Mouse (Mus musculus): Measurements from ENCODE around the gene Hsd17b7.
A peak's percentile ranks its signal among the peaks of the same experiment; 100 is the strongest.
"Not testable (repeated sequence)": the region's sequence is repeated elsewhere in the genome, so short reads cannot be mapped to it uniquely, and the experiment has no call there.

The Hsd17b7 gene

DNA sequence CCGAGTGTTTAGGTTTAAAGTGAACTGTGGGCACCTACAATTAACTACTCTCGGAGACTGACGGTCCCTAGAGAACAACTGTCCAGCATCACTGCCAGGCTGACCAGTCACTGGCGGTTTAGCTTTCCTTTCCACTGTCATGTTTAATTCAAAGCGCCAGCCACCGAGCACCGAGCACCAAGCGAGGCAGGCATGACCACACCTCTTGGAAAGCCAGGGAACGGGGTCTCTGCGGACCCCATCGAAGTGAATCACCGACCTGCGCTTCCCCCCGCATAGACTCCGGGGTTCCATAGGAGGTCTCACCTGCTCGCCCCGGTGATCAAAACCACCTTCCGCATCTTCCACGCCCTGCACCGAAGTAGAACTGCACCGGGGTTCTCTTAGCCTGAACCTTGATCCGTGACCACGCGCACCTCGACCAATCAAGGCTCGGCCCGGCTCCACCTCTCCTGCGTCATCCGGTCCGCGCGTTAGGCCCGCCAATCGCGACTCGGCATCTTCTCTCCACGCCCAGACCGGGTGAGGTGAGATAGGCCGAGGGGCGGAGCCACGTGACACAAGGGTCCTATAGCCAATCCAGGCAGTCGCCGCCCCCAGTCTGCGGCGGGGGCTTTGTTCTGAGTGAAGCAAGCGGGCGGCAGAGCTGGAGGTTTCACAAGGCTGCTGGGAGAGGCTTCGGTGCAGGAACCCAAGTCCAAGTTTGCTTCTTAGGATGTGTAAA, at the start of gene Hsd17b7:
Gene Hsd17b7 (minus strand): TSS at position 450 of the 724 bp plus-strand sequence.
- DNase-seq (ENCODE audit: low read depth): peak; percentile 100

DNA sequence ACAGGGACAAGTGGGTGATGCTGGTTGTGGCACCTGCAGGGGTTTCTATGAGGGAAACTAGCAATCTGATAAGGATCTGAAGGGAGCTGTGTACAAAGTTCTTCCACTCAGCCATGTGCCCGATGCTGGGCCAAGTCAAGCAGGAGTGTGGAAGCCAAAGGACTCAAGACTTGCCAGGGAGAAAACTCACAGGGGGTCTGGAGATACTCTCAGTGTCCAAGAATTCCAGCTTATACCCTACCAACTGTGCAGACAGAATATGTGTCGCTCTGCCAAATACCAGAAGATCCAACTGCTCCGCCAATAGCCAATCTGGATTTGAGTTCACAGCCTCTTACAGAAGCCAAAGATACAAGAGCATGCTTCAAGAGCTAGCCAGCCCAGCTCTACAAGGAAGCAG, 45.7 kb upstream of the Hsd17b7 start:
- no peak for DNase-seq (ENCODE audit: low read depth)

DNA sequence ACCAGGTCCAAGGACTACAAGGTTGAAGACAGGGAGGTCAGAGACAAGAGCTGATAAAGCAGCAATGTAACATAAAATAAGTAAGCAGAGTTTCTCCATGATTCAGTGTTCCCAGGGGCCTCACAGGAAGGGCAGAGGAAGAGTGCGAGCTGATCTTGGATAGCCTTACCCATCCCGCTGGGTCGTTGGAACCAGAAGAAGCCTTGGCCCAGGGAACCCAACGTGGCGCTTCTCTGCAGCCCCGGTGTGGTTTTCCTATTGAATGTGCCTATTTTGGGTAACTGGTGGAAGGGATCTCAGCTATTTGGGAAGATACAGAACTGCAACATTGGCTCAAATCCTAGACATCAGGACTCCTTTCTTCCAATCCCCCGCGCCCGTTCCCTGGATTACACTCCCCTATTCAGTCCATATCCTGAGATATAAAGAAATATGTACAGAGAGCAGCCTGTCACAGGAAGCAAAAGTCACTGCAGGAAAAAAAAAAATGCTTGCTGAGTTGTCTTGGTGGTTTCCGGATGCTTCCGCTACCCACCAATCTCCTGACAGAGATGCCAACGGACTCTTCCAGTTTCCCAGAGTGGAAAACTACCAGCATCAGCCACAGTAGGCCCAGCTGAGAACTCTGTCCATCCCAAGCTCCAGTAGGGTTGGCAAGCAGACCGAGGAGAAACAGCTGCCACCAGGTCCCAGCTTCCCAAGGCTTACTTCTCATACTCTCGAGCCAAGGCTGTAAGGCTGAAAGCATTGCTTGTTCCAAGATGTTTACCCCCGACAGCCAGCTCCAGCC, 41.9 kb upstream of the Hsd17b7 start:
- DNase-seq (ENCODE audit: low read depth): no peak

DNA sequence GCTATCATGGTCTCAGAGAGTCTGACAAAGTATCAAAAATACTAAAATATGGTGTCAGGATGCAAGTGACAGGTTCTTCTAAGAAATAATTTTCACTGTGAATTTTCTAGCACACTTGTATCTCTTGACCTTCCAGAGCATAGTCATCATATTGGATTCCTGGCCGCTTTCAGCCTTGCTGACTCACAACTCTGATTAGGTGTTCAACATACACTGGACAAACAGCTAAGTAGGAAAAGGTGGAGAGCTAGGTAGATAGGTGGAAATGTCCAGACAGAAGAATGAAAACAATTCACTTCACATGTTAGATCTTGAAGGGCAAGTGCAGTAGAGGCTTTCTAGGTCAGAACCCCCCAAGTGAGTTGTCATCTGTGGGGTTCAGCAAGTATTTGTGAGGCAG, 40.3 kb upstream of the Hsd17b7 start:
- DNase-seq (ENCODE audit: low read depth): peak; percentile 52

DNA sequence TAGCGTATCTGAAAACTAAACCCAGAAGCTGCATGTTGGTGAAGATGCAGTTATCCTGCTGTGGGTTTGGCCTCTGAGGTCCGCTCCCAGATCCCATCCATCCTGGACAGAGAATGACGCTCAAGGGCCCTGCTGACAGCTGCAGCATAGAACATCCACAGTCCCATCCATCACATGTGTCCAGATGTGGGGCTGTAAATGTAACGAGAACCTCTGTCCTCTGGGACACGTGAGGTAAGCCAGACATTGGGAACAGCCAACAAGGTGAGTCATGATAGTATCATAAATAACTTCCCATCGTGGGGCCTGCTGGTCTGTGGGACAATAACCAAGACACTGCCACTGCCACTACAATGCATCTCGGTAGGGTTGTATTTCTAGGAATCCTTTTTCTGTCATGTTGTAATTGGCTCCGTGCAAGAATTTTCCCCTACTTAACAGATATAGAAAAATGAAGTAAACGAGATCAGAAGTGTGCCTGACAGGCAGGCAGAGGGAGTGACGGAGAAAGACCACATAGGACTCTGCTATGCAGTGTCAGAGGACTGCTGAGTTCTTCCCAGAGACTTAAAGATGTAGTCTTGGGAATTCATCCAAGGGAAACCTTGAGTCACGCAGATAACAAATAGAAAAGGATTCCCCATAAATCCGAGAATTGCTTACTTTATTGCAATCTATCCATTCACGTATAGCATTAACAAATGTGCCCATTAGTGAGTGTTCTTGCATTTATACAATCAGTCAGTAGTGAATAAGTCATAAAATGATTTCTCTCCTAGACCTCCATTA, 39.6 kb upstream of the Hsd17b7 start:
- DNase-seq (ENCODE audit: low read depth): peak; percentile 83

DNA sequence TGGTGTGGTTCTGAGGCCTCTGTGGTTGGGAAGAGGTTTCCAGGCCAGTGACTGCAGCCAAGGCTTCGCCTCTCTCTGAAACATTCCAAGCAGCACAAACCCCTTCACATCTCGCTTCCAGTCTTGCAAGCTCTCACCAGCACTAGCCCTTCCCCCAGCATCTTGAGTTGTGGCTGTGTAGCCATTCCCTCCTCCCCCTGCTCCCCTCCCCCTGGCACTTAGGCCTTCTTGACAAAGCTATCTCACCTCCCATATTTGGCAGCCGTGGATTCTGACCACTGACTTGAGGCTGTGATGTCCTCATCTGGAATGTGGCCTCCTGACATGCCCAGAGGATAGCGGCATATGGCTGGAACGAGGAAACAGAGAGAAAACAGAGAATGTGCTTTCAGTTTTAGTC, 37.5 kb upstream of the Hsd17b7 start:
- DNase-seq (ENCODE audit: low read depth): peak; percentile 91

DNA sequence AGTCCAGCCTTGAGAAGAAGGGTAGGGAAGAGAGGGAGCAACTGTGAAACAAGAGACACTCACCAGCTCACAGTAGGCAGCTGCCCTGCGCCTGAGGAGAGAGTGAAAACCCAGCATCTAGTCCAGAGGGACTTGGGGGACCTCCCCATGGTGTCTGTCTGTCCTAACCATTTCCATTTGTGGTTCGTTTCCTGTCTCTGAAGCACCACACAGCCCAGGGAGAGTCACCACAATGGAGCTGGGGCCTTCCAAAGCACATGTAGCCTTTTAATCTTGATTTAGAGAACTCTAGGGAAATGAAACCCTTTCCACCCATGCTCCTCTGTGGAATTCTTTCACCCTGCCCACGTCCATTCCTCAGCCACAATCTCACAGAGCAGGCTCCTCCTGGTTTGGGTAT, 36.3 kb upstream of the Hsd17b7 start:
- no peak for DNase-seq (ENCODE audit: low read depth)

DNA sequence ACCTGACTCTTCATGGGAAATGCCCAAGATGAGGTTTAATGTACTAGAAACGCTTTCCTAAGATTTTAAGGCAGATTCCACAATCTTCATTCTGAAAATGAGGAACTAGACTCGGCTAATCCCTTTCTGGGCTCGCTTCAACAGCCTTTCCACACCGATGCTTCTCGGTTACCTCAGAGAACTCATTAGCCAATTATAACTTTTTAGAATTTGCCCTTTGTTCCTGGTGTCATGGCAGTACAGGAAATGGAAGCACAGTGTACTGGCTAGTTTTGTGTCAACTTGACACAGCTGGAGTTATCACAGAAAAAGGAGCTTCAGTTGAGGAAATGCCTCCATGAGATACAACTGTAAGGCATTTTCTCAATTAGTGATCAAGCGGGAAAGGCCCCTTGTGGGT, 24.9 kb upstream of the Hsd17b7 start:
- not testable (repeated sequence) for DNase-seq (ENCODE audit: low read depth)

DNA sequence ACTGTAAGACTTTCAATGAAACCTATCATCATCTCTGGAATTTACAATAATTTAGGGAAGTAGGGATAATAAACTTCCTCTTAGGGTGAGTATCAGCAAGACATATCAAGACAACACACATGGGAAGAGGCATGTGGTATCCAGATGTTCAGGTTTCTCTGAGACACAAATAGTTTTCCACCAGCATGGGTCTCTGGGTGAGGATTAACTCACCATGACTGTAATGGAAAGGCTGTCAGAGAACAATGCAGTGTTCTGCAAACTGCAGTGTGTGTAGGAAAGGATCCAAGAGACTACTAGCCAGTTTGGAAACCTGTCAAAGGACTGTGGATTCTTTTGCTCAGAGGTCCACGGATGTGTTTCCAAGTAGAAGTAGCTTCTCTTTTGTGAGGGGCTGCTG, 17.1 kb upstream of the Hsd17b7 start:
- DNase-seq (ENCODE audit: low read depth): peak; percentile 76

DNA sequence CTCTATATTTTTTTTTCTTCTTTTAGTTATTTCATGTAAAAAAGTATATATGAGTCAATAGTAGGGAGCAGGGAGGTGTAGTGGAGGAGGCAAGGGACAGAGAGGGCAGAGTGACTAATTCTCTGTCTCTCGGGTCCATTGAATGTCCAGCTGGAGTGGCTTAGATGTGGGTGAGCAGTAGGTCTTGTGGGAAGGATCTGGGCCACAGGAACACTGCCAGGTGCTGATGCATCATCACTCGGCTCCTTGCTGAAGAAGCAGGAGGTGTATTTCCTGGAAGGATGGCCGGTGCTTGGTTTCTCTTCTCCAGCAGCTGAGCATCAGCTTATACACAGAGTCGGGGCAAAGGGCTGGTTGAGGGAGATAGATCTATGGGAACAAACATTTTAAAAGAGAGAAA, 8.6 kb upstream of the Hsd17b7 start:
- DNase-seq (ENCODE audit: low read depth): peak; percentile 52

DNA sequence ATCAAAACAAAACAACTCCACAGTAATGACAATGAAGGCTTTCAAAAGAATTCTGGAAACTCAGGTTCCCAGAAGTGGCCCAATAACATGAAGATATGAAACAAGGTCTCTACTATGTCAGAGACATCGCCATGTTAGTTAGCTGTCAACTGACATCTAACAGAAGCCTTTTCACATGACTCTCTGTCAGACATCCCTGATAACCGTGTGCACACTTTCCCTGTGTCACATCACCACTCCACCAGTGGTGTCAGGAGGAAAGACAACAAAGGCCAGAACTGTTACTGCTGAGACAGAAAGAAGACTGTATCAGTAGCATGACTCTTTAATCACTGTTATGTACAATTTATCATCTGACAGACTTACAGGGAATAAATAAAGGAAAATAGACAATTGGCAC, 3.0 kb upstream of the Hsd17b7 start:
- DNase-seq (ENCODE audit: low read depth): no peak

DNA sequence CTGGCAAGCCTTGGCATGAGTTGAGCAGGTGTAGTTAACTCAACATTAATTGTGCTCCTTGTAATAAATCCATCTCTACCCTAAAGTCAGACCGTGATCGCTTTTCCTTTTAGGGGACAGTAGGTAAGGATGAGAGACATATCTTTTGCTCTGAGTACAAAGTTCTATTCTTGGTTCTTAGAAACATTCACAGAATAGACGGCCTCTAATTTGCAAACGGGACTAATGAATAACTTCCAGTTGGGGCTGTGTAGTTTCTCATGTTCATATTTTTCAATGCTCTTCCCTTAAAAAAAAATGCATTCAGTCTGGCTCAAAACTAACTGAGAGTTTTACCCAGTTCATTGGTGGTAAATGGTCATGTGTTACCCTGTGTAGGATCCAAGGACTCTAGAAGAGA, 1.9 kb upstream of the Hsd17b7 start:
- no peak for DNase-seq (ENCODE audit: low read depth)

DNA sequence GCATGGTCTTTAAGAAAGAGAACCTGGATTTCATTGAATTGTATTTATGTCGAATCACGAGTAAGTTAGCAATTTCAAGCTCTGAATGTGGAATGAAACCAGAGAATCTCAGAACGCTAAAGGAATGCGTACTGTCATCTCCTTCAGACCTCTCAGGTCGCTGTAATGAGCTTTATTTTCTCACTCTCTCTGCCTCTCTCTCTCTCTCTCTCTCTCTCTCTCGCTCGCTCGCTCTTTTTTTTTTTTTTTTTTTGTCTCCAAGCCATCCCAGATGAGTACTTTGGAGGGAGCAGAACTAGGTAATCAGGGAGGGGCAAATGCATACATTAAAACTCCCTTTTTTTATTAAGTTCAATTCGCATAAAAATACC, 460 bp upstream of the Hsd17b7 start:
- DNase-seq (ENCODE audit: low read depth): no peak

DNA sequence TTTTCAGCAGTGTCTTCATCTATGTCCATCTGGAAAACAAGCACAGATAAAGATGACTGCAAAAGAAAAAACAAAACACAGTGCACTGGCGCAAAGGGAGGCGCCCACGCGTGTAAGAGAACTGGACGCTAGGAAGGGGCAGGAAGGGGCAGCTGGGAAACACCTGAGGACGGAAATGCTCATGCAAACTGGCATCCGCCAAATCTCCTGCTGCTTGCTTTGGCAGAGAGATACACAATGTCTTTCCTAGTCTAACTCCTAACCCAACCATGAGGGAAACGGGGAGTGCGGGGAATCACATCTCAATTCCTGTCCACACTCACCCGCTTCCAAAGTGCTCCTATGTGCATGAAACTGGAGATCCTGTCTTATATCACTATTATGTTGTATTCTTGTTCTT, 15.9 kb downstream of the Hsd17b7 start:
- DNase-seq (ENCODE audit: low read depth): no peak

DNA sequence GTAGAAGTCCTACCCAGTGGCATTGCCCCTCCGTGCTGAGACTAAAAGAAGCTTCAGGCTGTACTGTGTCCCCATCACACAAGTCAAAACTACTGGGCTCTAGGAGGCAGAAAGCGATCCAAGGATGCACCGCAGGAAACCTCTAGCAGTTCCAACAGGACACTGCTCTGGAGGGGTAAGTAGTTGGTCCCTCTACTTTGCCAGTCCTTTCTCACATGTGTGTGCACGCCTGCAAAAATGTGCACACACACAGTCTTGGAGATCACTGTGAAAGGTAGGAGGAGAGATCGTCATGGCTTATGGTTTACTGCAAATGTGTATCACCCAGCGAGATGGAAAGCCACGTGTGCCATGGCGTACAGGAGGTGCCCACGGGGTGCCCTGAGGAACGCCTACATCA, 16.4 kb downstream of the Hsd17b7 start:
- no peak for DNase-seq (ENCODE audit: low read depth)

DNA sequence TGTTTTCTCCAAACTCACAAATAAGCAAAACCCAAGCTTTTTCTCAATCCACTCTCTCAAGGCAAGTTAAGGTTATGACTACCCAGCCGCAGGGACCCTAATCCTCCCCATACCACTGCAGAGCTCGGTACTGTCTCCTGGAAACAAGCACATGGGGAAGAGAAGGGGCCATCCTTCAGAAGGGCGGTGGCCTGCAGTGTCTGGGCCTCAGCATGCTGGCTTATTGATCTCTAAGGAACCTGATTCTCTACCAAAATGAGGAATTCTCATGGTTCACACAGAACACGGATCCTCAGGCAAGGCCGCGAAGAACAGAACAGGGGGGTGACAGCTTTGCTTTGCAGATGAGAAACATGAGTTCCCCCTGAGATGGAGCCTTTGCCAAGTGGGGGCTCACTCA, 17.5 kb downstream of the Hsd17b7 start:
- DNase-seq (ENCODE audit: low read depth): no peak

DNA sequence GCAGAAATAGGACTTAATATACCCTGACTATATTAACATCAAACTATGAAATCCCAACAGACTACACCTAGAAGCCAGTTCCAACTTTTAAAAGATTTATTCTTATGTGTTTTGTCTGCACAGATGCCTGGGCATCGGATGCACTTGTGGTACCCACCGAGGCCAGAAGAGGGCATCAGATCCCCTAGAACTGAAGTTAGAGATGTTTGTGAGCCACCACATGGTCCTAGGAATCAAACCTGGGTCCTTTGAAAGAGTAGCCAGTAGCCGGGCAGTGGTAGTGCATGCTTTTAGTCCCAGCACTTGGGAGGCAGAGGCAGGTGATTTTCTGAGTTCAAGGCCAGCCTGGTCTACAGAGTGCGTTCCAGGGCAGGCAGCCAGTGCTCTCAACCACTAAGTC, 18.4 kb downstream of the Hsd17b7 start:
- peak; percentile 28 for DNase-seq (ENCODE audit: low read depth)

DNA sequence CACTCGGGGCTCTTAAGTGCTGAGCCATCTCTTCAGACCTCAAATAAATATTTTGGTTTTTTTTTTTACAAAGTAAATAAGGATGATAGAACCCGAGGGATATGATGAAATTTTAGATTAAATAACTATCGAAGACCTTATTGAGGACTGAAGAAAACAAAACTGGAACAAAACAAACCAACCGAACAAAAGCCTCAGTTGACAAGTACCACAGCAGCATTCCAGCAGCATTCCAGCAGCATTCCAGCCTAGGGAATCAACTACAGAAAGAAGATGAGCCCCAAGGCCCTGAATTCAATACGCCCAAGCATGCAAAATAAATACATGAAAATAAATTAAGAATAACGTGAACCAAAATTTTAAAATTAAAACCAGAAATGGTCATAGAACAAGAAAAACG, 19.1 kb downstream of the Hsd17b7 start:
- no peak for DNase-seq (ENCODE audit: low read depth)

DNA sequence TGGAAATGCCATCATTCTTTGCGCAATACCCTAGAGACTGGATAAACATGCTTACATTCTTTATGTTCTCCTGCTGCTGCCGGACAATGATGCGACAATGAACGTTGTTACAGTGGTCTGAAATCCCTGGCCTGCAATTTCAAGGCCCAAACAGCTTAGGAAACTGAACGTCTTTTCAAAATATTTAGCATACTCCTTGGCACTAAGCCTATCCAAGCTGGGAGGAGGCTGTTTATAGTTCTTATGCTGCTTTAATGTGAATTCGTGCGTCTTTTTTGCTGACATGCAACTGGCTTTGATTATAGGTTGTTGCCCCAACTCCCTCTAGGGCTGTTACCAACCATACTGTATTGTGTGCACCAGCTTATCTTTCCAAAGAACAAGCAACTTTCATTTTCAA, 20.2 kb downstream of the Hsd17b7 start:
- DNase-seq (ENCODE audit: low read depth): peak; percentile 57

DNA sequence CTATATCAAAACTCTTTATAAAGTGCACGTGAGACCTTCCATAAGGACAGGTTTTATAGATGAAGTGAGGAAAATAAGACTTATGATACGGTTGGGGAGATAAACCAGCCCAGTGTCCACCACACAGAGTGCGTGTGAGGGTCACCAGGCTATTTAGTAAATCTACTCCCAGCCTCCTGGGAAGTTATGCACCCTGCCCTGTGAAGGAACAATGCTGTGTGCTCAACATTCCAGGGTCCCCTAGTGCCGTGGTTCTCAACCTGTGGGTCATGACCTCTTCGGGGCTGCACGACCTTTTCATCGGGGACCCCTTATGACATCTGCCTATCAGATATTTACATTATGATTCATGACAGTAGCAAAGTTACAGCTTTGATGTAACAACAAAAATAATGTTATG, 20.8 kb downstream of the Hsd17b7 start:
- no peak for DNase-seq (ENCODE audit: low read depth)

DNA sequence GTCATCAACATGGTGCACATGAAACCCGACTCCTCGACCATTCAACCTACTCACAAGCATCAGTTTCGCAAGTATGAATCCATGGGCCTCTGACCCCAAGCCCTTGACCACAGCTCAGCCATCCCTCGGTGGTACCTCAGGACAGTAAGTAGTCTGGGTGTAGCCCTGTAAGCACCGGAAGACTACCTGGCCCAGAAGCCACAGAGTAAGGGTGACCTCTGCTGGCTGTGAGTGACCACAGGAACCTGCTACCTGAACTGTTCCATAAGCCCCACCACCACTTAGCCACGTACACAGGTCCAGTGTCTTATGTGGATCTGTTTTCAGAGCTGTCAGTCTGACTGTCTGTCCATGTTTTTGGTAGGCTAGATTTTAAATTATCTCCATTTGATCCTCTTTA, 21.4 kb downstream of the Hsd17b7 start:
- DNase-seq (ENCODE audit: low read depth): no peak

DNA sequence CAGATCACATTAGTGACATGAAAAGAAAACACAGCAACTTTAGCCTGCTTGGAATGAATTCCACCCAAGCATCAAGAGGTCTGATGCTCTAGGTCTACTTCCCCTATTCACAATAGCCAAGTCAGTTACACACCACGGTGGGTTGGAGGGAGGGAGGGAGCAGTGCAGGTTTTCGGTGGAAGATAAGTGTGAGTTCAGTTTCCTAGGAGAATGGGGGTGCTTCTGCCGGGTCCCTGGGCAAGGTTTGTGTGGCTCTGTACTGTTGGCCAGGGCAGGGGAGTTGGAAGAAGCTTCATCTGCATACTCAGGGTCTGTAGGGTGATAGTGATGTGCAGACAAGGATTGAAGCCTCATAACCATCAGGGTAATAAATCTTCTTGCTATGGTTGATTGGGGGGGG, 23.0 kb downstream of the Hsd17b7 start:
- DNase-seq (ENCODE audit: low read depth): no peak

DNA sequence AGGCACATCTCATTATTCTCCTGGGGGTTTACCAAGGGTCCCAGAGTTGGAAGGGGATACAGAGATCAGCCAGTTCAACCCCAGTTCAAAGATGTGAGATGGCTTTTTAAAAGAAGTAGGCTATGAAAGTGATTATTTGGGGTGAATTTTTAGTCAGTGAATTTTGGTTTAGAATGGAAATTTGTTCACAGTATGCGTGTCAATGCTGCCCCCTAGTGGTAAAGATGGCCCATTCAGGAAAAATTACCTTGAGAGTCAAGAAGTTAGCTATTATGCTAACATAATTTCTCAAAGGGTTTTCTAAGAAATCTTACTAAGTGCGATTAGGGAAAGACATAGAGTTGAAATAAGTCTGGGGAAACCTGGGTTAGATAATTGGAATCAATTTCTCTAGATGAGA, 29.7 kb downstream of the Hsd17b7 start:
- peak; percentile 64 for DNase-seq (ENCODE audit: low read depth)
